Comparison of ENCODE assay signal across 10 mouse cellular contexts in the genomic region with DNA sequence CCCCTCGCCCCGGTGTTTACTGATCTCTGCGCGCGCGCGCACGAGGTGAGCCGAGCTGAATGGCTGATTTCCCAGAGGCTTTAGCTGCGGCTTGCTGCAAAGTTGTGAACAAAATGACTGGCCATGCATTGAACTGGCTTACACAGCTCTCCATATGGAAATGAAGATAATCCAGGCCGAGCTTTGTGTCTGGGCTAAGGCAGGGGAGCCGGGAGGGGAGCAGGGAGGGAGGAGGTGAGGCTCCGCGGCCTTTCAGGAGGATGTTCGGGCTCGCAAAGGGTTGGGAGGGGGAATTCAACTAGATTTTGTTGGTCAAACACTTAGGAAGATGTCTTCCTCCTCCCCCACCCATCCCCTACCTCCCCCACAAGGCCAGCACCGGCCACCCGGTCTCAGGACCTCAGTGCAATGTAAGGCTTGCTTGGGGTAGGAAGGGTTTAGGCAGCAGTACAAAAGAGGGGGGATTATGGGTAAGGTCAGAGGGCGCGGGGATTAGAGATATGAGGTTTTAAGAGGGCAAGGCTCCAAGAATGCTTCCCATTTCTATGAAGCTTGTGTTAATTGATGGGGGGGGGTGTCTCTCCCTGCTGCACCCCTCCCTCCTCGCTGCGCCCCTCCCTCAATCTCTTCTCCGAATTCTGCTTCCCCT.
DNase-seq lines count a peak whose midpoint lies in the region; ATAC-seq and TF ChIP-seq lines count a peak whose summit lies in the region.
"Had no signal": no experiment of that assay in that cellular context is flagged by ENCODE, and none has a peak within 500 bp of the region (broad histone marks: within the 10 kb centered on the region; RNA-seq: fewer than 3 reads in every experiment).

No protein-coding gene starts in this region.

- no peak for ATAC-seq in forebrain, postnatal 0 days
- ATAC-seq in midbrain, embryonic 13.5 days: peak; percentile 88

- peaks cover 73% of the 10 kb centered on the region for H3K27me3 ChIP-seq in E14TG2a.4 (ENCODE audit: insufficient read depth, low read length)
- H3K27me3 ChIP-seq in forebrain, postnatal 0 days (ENCODE audit: insufficient read depth, low read length): no peaks in the 10 kb centered on the region
- H3K27me3 ChIP-seq in midbrain, embryonic 13.5 days: peaks cover 50% of the 10 kb centered on the region

- H3K4me1 ChIP-seq in E14TG2a.4 (replicated peaks; ENCODE audit: low read depth, low read length): peaks cover 24% of the 10 kb centered on the region
- no peaks in the 10 kb centered on the region for H3K4me1 ChIP-seq in forebrain, postnatal 0 days (ENCODE audit: insufficient read depth)
- H3K4me1 ChIP-seq in midbrain, embryonic 13.5 days (replicated peaks): peaks cover 32% of the 10 kb centered on the region

- peak overlapping the region; percentile 49 for H3K4me3 ChIP-seq in E14TG2a.4 (replicated peaks; ENCODE audit: low read length)
- H3K4me3 ChIP-seq in forebrain, postnatal 0 days (ENCODE audit: low read depth, low read length): no peak overlapping the region
- no peak overlapping the region for H3K4me3 ChIP-seq in midbrain, embryonic 13.5 days (replicated peaks)

- peaks cover 4% of the 10 kb centered on the region; the same call in 1 of the 2 replicates for H3K9me3 ChIP-seq in E14TG2a.4 (ENCODE audit: low read length)
- H3K9me3 ChIP-seq in forebrain, postnatal 0 days (ENCODE audit: low read length): peaks cover 6% of the 10 kb centered on the region; the same call in 1 of the 2 replicates
- 0 out of 2 replicates have a peak, but pooled peaks cover 5% of the 10 kb centered on the region for H3K9me3 ChIP-seq in midbrain, embryonic 13.5 days

- no peaks in the 10 kb centered on the region for H3K36me3 ChIP-seq in E14TG2a.4 (ENCODE audit: insufficient read depth, low read length)
- no peaks in the 10 kb centered on the region for H3K36me3 ChIP-seq in forebrain, postnatal 0 days (ENCODE audit: insufficient read depth)
- no peaks in the 10 kb centered on the region for H3K36me3 ChIP-seq in midbrain, embryonic 13.5 days
- H3K36me3 ChIP-seq: G1E had no signal

- H3K4me2 ChIP-seq in forebrain, postnatal 0 days (ENCODE audit: low read depth): peak overlapping the region; percentile 35
- peak overlapping the region; percentile 37 for H3K4me2 ChIP-seq in midbrain, embryonic 13.5 days (replicated peaks)

- peak; percentile 90 for DNase-seq in brain, embryonic 14.5 days (ENCODE audit: low read depth)
- no peak for DNase-seq in forebrain, postnatal 0 days
- no peak for DNase-seq in urinary bladder, postnatal 10 days (ENCODE audit: low spot score)
- no peak for DNase-seq in B cell, adult 2 months
- no peak for DNase-seq in cerebellum, adult 9-10 months
- DNase-seq: kidney, adult 8-10 months; lung, postnatal 4 days had no signal

- no peak overlapping the region for H3K27ac ChIP-seq in forebrain, postnatal 0 days (ENCODE audit: low read depth, low read length)
- peak overlapping the region; percentile 81 for H3K27ac ChIP-seq in midbrain, embryonic 13.5 days

- no peak for TF ChIP-seq CTCF in E14TG2a.4 (conservative IDR thresholded peaks at IDR 0.05; ENCODE audit: low read length)
- TF ChIP-seq CTCF in brain, embryonic 14.5 days (IDR thresholded peaks at IDR 0.05; ENCODE audit: borderline replicate concordance, extremely low read depth, insufficient read depth, insufficient read length): no peak
- no peak for TF ChIP-seq CTCF in forebrain, postnatal 0 days (IDR thresholded peaks at IDR 0.05; ENCODE audit: low read depth)

- TF ChIP-seq POLR2A in brain, embryonic 14.5 days (IDR thresholded peaks at IDR 0.05; ENCODE audit: borderline replicate concordance, extremely low read depth, insufficient read depth, insufficient read length, poor library complexity, severe bottlenecking): no peak

- H3K9ac ChIP-seq in forebrain, postnatal 0 days: no peak overlapping the region
- no peak overlapping the region for H3K9ac ChIP-seq in midbrain, embryonic 13.5 days (replicated peaks)

- WGBS in forebrain, postnatal 0 days: 4% methylated on average over 23 of the region's 23 CpGs
- 2% methylated on average over 22 of the region's 23 CpGs for WGBS in midbrain, embryonic 13.5 days
